Mouse (Mus musculus): ENCODE results near the gene Irak1bp1.
A peak's percentile ranks its signal among the peaks of the same experiment; 100 is the strongest.

Gene Irak1bp1

DNA sequence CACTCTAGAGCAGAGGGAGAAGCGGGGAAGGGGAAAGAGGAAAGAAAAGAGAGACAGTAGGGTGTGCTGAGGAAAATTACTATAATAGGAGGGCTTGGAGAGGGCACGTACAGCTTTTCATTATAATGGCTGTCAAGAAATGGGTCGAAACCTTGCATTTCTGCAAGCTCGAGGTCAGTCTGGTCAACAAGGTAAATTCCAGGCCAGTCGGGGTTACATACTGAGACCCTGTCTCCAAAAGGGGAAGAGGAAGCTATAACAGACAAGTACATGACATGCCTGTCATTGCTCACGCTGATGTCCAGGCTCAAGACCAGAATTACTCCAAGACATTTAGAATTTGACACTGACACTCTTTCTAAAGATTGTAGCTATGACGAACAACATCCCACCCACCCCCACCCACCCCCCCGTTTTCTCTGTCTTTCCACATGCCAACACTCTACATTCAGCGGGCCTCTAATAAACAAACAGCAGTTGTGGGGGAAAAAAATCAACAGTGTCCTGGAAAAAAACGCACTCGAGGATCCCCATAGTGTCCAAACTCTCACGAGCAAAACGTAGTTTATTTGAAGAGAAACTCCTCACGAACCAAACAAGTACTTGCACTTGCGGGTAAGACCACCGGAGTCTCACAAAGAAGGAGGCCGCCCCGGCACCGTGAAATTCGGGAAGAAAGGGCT is at the start of gene Irak1bp1:
Gene Irak1bp1 (plus strand): TSS at position 534 of the 683 bp plus-strand sequence.
- no peak for DNase-seq (ENCODE audit: extremely low spot score, low spot score)

DNA sequence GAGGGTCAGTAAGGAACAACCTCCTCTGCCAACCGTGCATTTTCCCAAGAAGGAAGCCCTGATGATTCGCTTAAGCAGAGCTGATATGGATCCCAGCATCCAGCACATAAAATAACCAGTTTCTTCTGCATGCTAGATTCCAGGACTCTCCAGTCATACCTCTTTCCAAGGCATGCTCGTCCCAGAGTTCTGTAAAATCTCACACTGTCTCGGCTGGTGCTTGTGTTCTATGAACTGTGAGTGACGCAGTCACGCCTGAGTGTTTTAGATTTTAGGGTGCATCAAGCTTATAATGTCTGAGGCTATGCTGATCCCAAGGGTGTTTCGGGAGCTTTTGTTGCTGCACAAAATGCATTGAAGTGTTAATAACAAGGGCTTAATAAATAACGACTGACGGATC is 41.0 kb upstream of the Irak1bp1 start:
- no peak for DNase-seq (ENCODE audit: extremely low spot score, low spot score)

DNA sequence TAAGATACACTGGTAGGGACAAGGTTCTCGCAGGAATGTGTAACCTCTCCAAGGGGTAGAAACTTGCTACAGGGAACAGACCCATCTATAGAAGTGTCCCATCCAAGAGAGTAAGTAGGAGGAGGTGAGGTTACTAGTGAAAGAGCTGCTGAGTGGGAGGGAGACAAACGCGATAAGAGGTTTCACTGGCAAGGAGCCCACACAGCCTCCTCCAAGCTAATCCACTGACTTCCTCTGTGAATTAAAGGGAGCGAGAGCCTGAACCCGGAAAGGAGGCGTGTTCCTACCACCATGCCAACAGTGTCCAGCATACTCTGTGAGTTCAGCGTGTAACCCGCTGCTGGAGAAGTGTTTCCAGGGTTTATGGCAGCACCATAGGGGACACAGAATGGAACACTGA is 29.0 kb upstream of the Irak1bp1 start:
- DNase-seq (ENCODE audit: extremely low spot score, low spot score), result no peak

DNA sequence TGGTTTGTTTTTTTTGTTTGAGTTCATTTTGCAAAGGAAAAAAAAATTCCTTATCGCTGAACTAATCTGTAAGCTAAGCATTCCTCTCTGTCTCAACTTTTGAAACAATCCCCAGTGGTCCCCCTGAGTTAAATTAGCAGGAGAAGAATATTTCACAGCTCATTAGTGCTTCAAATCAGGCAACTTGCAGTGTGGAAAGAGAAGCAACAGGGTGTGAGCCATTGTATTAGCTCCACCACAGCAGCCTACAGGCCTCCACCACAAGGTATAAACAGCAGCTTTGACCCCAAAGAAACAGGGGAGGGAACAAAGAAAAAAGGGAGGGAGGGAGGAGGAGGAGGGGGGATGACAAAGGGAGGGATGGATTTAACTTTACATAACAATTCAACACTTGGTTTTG is 22.2 kb upstream of the Irak1bp1 start:
- DNase-seq (ENCODE audit: extremely low spot score, low spot score), result no peak

DNA sequence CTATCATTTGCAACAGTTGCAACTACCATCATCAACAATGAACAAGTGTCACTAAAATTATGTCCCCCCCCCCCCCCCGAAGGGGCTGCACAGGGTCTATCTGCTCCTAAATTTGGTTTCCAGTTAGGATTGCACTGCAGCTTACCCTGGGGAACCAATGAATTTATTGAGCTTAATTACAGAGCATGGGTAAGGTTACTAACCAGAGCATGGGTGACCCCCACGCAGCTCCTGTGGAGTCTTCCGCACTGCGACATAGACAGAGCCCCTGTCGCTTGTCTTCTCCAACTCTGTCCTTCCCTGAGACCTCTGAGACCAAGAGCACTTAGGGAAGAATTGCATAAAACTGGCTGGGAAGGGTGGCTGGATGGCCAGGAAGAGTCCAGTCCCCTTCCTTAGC is 21.7 kb upstream of the Irak1bp1 start:
- DNase-seq (ENCODE audit: extremely low spot score, low spot score), result no peak

- DNase-seq (ENCODE audit: extremely low spot score, low spot score), result no peak
Measured at GRCm38 (mm10) chr9:82812172-82812963, 17.0 kb upstream of the Irak1bp1 start.

GRCm38 (mm10) chr9:82814536-82814935 is 14.8 kb upstream of the Irak1bp1 start:
- no peak for DNase-seq (ENCODE audit: extremely low spot score, low spot score)

DNA sequence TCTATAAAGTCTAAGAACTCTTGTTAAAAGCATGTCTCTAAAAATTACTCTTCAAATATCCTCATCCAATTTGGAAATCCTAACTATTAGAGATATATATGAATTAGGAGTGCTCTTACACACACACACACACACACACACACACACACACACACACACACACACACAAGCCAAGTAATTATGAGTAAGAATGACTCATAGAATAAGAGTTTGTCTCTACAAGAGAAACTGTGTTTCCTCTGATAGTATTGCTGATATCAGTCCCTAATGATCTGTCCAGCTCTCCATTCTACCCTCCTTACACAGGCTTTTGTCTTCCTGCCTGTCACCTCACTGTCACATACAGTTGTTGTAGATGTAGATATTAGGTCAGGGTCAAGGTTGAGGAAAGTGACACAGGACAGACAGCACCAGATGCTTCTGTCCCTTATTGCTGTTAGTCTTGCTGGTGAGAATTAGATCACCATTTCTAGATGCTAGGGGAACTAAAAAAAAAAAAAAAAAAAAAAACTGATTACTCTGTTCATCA is 14.0 kb upstream of the Irak1bp1 start:
- DNase-seq (ENCODE audit: extremely low spot score, low spot score), result no peak

DNA sequence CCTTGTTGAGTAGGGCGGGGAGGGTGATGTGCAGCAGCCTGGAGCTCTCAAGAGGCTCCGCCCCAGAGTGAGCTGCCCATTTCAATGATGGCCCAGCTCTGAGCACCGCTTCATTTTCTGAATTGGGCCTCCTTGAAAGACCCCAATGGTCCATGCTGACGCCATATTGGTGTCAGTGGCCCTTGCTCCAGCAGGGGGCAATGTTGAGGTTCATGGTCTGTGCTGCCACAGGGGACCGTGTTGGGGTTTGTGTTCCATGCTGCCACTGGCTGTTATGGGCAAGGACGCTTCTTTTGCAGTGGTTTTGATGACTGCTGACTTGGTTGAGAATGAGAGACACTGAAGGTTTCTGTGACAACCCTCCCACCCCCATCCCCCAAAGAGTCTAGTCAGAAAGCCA is 2.9 kb upstream of the Irak1bp1 start:
- no peak for DNase-seq (ENCODE audit: extremely low spot score, low spot score)

GRCm38 (mm10) chr9:82829693-82830430 is 522 bp downstream of the Irak1bp1 start:
- peak; percentile 95 for DNase-seq (ENCODE audit: extremely low spot score, low spot score)

- DNase-seq (ENCODE audit: extremely low spot score, low spot score), result no peak
Measured at GRCm38 (mm10) chr9:82831891-82832290, 2.6 kb downstream of the Irak1bp1 start.

- DNase-seq (ENCODE audit: extremely low spot score, low spot score), result no peak
Measured at GRCm38 (mm10) chr9:82835921-82836320, 6.6 kb downstream of the Irak1bp1 start.

GRCm38 (mm10) chr9:82842671-82843070 is 13.3 kb downstream of the Irak1bp1 start:
- DNase-seq (ENCODE audit: extremely low spot score, low spot score), result no peak

DNA sequence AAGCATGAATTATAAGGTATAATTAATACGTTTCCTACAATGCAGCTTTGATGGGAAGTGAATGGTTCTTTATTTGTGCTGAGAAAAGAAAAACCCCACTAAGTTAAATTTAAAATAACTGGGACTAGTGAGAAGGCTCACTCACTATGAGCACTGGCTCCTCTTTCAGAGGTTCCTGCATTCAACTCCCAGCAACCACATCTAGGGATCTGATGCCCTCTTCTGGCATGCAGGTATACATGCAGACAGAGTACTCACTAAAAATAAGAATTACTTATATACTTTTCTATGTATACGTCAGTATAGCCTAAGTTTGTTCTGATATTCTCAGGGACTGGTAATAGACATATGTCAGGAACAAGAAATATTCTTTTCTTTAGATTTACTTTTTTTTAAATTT is 24.7 kb downstream of the Irak1bp1 start:
- DNase-seq (ENCODE audit: extremely low spot score, low spot score), result no peak

DNA sequence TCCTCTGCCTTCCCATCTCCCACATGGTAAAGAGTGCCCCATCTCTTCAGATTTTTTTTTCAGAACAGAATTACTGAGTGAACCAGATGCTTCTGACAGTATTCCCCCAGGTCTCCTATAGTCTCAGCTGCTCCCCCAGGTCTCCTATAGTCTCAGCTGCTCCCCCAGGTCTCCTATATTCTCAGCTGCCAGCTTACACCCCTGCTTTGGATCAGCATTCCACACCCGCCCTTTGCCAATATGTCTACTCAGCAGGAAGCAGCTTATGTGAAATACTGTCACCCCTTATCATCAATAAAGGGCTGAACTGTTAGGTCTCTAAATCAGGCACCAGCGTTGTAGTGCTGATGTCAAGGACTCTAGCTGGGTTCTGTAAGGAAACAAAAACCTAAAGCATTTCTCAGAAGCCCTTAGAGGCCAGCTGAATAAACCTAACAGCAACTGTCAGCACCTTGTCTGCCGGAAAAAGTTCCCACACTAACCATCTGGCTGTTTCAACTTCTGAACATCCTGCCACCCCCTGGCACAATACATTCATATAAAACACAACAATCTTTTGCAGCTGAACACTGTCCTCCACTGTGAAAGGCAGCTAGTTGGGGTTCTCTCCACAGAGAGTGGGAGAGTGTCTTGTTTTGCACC is 25.8 kb downstream of the Irak1bp1 start:
- no peak for DNase-seq (ENCODE audit: extremely low spot score, low spot score)

DNA sequence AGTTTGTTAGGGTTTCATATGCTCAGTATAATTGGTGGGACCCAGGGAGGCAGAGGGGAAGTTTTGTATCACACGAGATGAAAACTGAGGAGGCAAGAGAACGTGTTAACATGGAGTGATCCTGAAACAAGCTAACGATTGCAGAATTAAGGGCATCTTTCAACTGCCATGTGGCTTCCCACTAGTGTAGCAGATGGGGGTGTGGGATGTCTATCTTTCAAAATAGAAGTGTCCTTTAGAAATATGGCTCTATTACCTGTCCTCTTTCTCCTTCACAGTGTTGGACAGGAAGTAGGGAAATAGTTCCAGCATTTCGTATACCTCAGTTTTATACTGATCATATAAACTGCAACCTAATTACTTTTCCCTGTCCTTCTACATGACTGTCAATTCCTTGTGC is 26.9 kb downstream of the Irak1bp1 start:
- no peak for DNase-seq (ENCODE audit: extremely low spot score, low spot score)

DNA sequence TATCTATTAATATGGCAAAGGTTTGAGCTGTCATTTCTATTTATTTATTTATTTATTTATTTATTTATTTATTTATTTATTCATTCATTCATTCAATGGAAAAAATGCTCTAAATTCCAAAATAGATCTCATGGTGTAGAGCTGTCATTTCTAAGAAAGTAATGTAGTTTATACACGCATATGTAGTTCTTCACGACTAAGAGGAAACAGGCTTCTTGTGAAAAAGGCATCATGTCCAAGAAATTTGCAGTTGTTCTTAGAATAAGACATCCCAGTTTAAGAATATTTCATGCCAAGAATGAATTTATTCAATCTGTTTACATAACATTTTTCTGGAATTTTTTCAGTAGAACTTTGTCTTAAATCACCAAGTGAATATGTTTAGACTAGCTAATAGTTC is 31.5 kb downstream of the Irak1bp1 start:
- DNase-seq (ENCODE audit: extremely low spot score, low spot score), result no peak

DNA sequence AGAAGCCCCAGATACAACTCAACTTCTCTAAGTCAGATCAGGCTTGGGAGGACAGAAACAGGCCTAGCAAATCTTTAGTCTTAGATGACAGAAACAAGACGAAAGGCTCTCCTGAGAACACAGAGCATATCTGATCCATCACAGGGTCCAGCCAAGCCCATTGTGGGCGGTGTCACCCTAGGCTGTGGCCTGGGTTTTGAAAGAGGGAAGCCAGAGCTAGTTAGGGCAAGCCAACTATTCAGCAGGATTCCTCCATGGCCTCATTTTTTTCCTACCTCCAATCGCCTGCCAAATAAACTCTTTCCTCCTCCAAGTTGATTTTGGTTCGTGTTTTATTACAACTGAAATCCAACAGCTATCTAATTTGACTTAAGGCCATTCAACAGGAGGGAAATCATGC is 32.0 kb downstream of the Irak1bp1 start:
- DNase-seq (ENCODE audit: extremely low spot score, low spot score), result no peak

DNA sequence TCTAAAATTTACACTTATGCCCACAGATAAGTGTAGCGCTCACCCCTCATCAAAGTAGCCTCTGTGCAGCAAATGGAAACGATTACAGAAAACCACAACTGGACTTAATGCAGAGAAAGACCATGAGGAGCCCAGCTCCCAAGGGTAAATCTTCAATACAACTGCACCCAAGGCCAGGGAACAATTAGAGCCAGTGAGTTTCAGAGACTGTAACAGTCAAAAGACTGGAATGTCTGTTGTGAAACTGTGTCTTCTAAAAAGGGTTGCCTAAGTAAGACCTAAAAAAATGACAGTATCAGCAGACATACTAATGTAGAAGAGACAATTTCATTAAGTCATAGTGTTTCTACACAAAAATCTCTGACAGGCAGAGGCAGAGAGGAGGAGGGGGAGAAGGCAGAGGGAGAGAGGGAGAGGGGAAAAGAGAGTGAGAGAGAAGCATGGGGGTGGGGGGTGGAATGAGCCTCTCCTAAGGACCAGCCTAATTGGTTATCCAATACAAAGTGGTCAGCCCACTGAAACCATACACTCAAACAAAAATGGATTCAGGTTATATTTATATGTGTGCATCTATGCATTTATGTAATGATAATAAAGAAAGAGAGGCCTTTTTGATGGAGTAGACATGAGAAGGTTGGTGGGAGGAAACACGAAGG is 32.6 kb downstream of the Irak1bp1 start:
- no peak for DNase-seq (ENCODE audit: extremely low spot score, low spot score)

DNA sequence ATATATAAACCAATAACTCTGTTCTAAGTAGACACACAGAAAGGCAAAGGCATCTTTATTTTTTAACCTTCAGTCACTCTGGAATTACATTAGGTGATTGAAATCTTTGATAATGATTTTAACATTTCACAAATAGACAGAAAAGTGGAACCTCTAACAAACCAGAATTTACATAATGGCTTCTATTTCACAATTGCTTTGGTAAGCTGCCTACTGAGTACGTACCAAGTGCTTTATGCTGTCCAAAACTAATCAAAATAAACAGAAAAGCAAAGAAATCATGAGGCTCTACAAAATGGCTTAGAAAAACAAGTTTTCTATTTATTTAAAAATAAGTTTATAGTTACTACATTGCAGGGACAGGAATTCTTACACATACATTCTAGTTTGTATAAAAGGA is 36.8 kb downstream of the Irak1bp1 start:
- DNase-seq (ENCODE audit: extremely low spot score, low spot score), result no peak

- DNase-seq (ENCODE audit: extremely low spot score, low spot score), result no peak
Measured at GRCm38 (mm10) chr9:82867698-82868097, 38.4 kb downstream of the Irak1bp1 start.
